Mouse (Mus musculus) thymus, postnatal 0 days (tissue): ENCODE results near the gene Olfr340. TPM values are rescaled to one million over a fixed set of nuclear protein-coding genes. Genes with fewer than 3 reads are reported as not detected.
"Not testable (repeated sequence)": the region's sequence is repeated elsewhere in the genome, so short reads cannot be mapped to it uniquely, and the experiment has no call there.

Experiments
- DNase-seq: peaks from one replicate; pipeline ENCODE4 v3.0.0-alpha.2; 2015; ENCODE audit warnings: low spot score
- polyA plus RNA-seq: library from polyadenylated mRNA; unstranded; fragments of >200 nt; fragmentation: Nextera tagmentation; extraction: Ambion mirVana; gene quantifications from 2 replicates; pipeline ENCODE4 v1.2.1, GENCODE M21; 2015

Gene Olfr340
- polyA plus RNA-seq: not detected in 2 replicates

GRCm38 (mm10) chr2:36452287-36452686, at the start of gene Olfr340:
Olfr340 (plus strand) TSS chr2:36452587.
- DNase-seq: no peak

GRCm38 (mm10) chr2:36415174-36415573, 37.2 kb upstream of the Olfr340 start:
- not testable (repeated sequence) for DNase-seq

- not testable (repeated sequence) for DNase-seq
These were observed 36.8 kb upstream of the Olfr340 start for GRCm38 (mm10) chr2:36415591-36415990.

GRCm38 (mm10) chr2:36418647-36419046, 33.7 kb upstream of the Olfr340 start, which contains the start of gene Olfr339:
Olfr339 (plus strand) TSS chr2:36418947.
- no peak for DNase-seq

- DNase-seq: no peak
These were observed 21.2 kb downstream of the Olfr340 start for GRCm38 (mm10) chr2:36473634-36474033.

- DNase-seq: no peak
These were observed 30.0 kb downstream of the Olfr340 start, which contains the start of gene Olfr341 for GRCm38 (mm10) chr2:36482368-36482767. Olfr341 (minus strand) TSS chr2:36482468.

Other genes with a start within 250 kb of the Olfr340 start
- 9.4 and 9.6 TPM in 2 replicates for gene Ptgs1, start 222.2 kb upstream of the Olfr340 start, polyA plus RNA-seq
- not detected in 2 replicates for gene Olfr338, start 79.1 kb upstream of the Olfr340 start, polyA plus RNA-seq
- gene Olfr339, start 33.6 kb upstream of the Olfr340 start, polyA plus RNA-seq: not detected in 2 replicates
- gene Olfr341, start 29.9 kb downstream of the Olfr340 start, polyA plus RNA-seq: not detected in 2 replicates
- not detected in 2 replicates for gene Olfr342, start 72.4 kb downstream of the Olfr340 start, polyA plus RNA-seq
- not detected in 2 replicates for gene Olfr344, start 114.1 kb downstream of the Olfr340 start, polyA plus RNA-seq
- gene Olfr345, start 187.5 kb downstream of the Olfr340 start, polyA plus RNA-seq: not detected in 2 replicates
- not detected in 2 replicates for gene Olfr346, start 233.2 kb downstream of the Olfr340 start, polyA plus RNA-seq